Mouse (Mus musculus) heart, embryonic 16.5 days (tissue): ENCODE data around the gene Akap3. TPM values are rescaled to one million over a fixed set of nuclear protein-coding genes. Genes with fewer than 3 reads are reported as not detected.
A peak's percentile ranks its signal among the peaks of the same experiment; 100 is the strongest.

Experiments
- ATAC-seq: fragments of 200-750 bp; cut with Nextera tagmentation; replicated peaks from 2 replicates; pipeline ENCODE4 v1.8.0; 2017; ENCODE audit warnings: moderate number of reproducible peaks; ENCODE audit not compliant: insufficient read depth, low FRiP score; ENCODE audit errors: extremely low read depth
- H3K27ac ChIP-seq: fragments of 300-500 bp; sonication (generic); 2 replicates; pipeline ENCODE4 v1.5.1; 2014; ENCODE audit warnings: mild to moderate bottlenecking, low read length, control low read depth, moderate library complexity
- H3K27me3 ChIP-seq: fragments of 300-500 bp; sonication (generic); 2 replicates; pipeline ENCODE4 v1.6.1; 2014; ENCODE audit warnings: low read length, mixed read lengths; ENCODE audit not compliant: control insufficient read depth, insufficient read depth
- H3K36me3 ChIP-seq: fragments of 300-500 bp; sonication (generic); 2 replicates; pipeline ENCODE4 v1.6.1; 2014; ENCODE audit not compliant: control insufficient read depth, insufficient read depth
- H3K4me1 ChIP-seq: fragments of 300-500 bp; sonication (generic); 2 replicates; pipeline ENCODE4 v1.6.1; 2014; ENCODE audit warnings: low read length, mixed read lengths; ENCODE audit not compliant: control insufficient read depth, insufficient read depth
- H3K4me2 ChIP-seq: fragments of 300-500 bp; sonication (generic); 2 replicates; pipeline ENCODE4 v1.6.1; 2014; ENCODE audit warnings: low read depth, mild to moderate bottlenecking, control low read depth, low read length
- H3K4me3 ChIP-seq: fragments of 300-500 bp; sonication (generic); 2 replicates; pipeline ENCODE4 v1.5.1; 2014; ENCODE audit warnings: mild to moderate bottlenecking, control low read depth, low read length
- H3K9ac ChIP-seq: fragments of 300-500 bp; sonication (generic); 2 replicates; pipeline ENCODE4 v1.6.1; 2014; ENCODE audit warnings: low read length, control low read depth
- H3K9me3 ChIP-seq: fragments of 300-500 bp; sonication (generic); replicated peaks from 2 replicates; pipeline ENCODE4 v1.6.1; 2016; ENCODE audit warnings: low read length; ENCODE audit not compliant: control insufficient read depth
- WGBS: fragments of 180-500 bp; shearing (Covaris S2); extraction: QIAGEN DNeasy Blood & Tissue Kit; methylation state at CpG from one replicate; pipeline ENCODE4 v1.1.7; 2014; 5-methylcytosine and 5-hydroxymethylcytosine counted together
- polyA plus RNA-seq: library from polyadenylated mRNA; unstranded; fragments of >200 nt; fragmentation: Nextera tagmentation; extraction: Ambion mirVana; gene quantifications from 2 replicates; pipeline ENCODE4 v1.2.1, GENCODE M21; 2015

Akap3 gene
- polyA plus RNA-seq, 1 experiment from 2014 or later: not detected

- Histone ChIP-seq H3K4me3 (peak within 1 kb of the TSS; percentile 75), H3K4me2 (peak within 1 kb of the TSS; percentile 90), H3K4me1 (peaks cover 14% of the 10 kb centered on the region), H3K27me3 (peaks cover 6% of the 10 kb centered on the region), H3K36me3 (peaks cover 7% of the 10 kb centered on the region), H3K9ac (peak within 1 kb of the TSS; percentile 76), H3K9me3 (no peaks in the 10 kb centered on the region), H3K27ac (peak within 1 kb of the TSS; percentile 50; the same call in 1 of the 2 replicates)
- peak; percentile 92 for ATAC-seq
- WGBS: 5% methylated on average over 46 of the region's 46 CpGs
Observed at GRCm38 (mm10) chr6:126848712-126849704, 3.9 kb upstream of the Akap3 start, which contains the start of gene Ndufa9. Ndufa9 (minus strand) TSS chr6:126849136.

- Histone ChIP-seq H3K27me3 (0 out of 2 replicates have a peak, but pooled peaks cover 2% of the 10 kb centered on the region), H3K4me1 (no peaks in the 10 kb centered on the region), H3K4me3 (no peak overlapping the region), H3K36me3 (no peaks in the 10 kb centered on the region), H3K9ac (no peak overlapping the region), H3K4me2 (no peak overlapping the region), H3K27ac (no peak overlapping the region), H3K9me3 (no peaks in the 10 kb centered on the region)
- 66% methylated on average over 8 of the region's 8 CpGs for WGBS
- ATAC-seq: no peak
Observed at GRCm38 (mm10) chr6:126877118-126877517, 24.2 kb downstream of the Akap3 start.

GRCm38 (mm10) chr6:126907378-126907777 is 54.5 kb downstream of the Akap3 start:
- H3K27me3 ChIP-seq: no peaks in the 10 kb centered on the region
- H3K9me3 ChIP-seq: no peaks in the 10 kb centered on the region
- no peaks in the 10 kb centered on the region for H3K4me1 ChIP-seq
- no peak overlapping the region for H3K27ac ChIP-seq
- ATAC-seq: no peak
- no peaks in the 10 kb centered on the region for H3K36me3 ChIP-seq
- H3K4me3 ChIP-seq: no peak overlapping the region
- H3K4me2 ChIP-seq: no peak overlapping the region
- WGBS: 71% methylated on average over 4 of the region's 5 CpGs
- H3K9ac ChIP-seq: no peak overlapping the region

- Histone ChIP-seq H3K36me3 (no peaks in the 10 kb centered on the region), H3K27me3 (no peaks in the 10 kb centered on the region), H3K4me3 (no peak overlapping the region), H3K4me2 (no peak overlapping the region), H3K4me1 (no peaks in the 10 kb centered on the region), H3K27ac (no peak overlapping the region), H3K9me3 (no peaks in the 10 kb centered on the region), H3K9ac (no peak overlapping the region)
- 58% methylated on average over 3 of the region's 3 CpGs for WGBS
- no peak for ATAC-seq
Observed at GRCm38 (mm10) chr6:126907876-126908275, 55.0 kb downstream of the Akap3 start.

GRCm38 (mm10) chr6:126910727-126911126 is 57.8 kb downstream of the Akap3 start:
- H3K9ac ChIP-seq: no peak overlapping the region
- no peaks in the 10 kb centered on the region for H3K4me1 ChIP-seq
- WGBS: 59% methylated on average over 4 of the region's 4 CpGs
- H3K4me3 ChIP-seq: no peak overlapping the region
- H3K27me3 ChIP-seq: no peaks in the 10 kb centered on the region
- H3K27ac ChIP-seq: no peak overlapping the region
- no peaks in the 10 kb centered on the region for H3K36me3 ChIP-seq
- no peaks in the 10 kb centered on the region for H3K9me3 ChIP-seq
- H3K4me2 ChIP-seq: no peak overlapping the region
- ATAC-seq: no peak

GRCm38 (mm10) chr6:126914928-126915327 is 62.0 kb downstream of the Akap3 start:
- H3K4me2 ChIP-seq: no peak overlapping the region
- H3K4me3 ChIP-seq: no peak overlapping the region
- H3K4me1 ChIP-seq: no peaks in the 10 kb centered on the region
- no peaks in the 10 kb centered on the region for H3K27me3 ChIP-seq
- H3K36me3 ChIP-seq: no peaks in the 10 kb centered on the region
- H3K27ac ChIP-seq: no peak overlapping the region
- H3K9me3 ChIP-seq: no peaks in the 10 kb centered on the region
- ATAC-seq: no peak
- WGBS: 81% methylated on average over 5 of the region's 5 CpGs
- H3K9ac ChIP-seq: no peak overlapping the region

- Histone ChIP-seq H3K9ac (peak within 1 kb of the TSS; percentile 62; the same call in 1 of the 2 replicates), H3K9me3 (no peaks in the 10 kb centered on the region), H3K36me3 (peaks cover 33% of the 10 kb centered on the region), H3K4me2 (peak within 1 kb of the TSS; percentile 63), H3K4me1 (no peaks in the 10 kb centered on the region), H3K27ac (no peak within 1 kb of the TSS), H3K27me3 (no peaks in the 10 kb centered on the region), H3K4me3 (peak within 1 kb of the TSS; percentile 38)
- ATAC-seq: no peak; the same call in 1 of the 2 replicates
- 9% methylated on average over 21 of the region's 21 CpGs for WGBS
Observed at GRCm38 (mm10) chr6:126921111-126921881, 68.4 kb downstream of the Akap3 start, which contains the start of gene Dyrk4. Dyrk4 (minus strand) TSS chr6:126921839.
